22 mouse cellular contexts compared by ENCODE assay signal in the genomic region with DNA sequence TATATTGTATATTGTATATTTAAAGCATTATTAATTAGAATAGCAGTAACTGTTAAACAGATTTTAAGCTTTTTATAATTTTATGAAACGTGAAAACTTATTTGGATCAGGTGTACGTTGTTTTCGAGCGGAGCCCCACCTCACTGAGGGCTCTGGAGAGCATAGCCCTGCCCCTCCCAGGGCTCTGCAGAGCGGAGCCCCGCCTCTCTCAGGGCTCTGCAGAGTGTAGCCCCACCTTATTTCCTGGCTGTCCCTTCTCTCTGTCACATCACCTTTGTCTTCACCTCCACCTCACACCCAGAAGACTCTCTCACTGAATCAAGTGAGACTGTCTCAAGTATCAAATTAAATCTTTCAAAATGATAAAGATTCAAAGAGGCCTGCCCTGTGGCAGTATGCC.
DNase-seq lines count a peak whose midpoint lies in the region; ATAC-seq lines count a peak whose summit lies in the region.
"Had no signal": no experiment of that assay in that cellular context is flagged by ENCODE, and none has a peak within 500 bp of the region (broad histone marks: within the 10 kb centered on the region; RNA-seq: fewer than 3 reads in every experiment).

No protein-coding gene starts in this region.

- no peak overlapping the region for H3K9ac ChIP-seq in kidney, embryonic 15.5 days
- H3K9ac ChIP-seq in neural tube, embryonic 13.5 days: no peak overlapping the region
- H3K9ac ChIP-seq in neural tube, embryonic 15.5 days (replicated peaks): no peak overlapping the region
- H3K9ac ChIP-seq in stomach, embryonic 14.5 days (replicated peaks; ENCODE audit: low read depth, low read length): no peak overlapping the region
- H3K9ac ChIP-seq: embryonic facial prominence, embryonic 12.5 days; forebrain, embryonic 13.5 days; forebrain, postnatal 0 days; hindbrain, embryonic 12.5 days had no signal

- H3K4me3 ChIP-seq in kidney, embryonic 15.5 days (replicated peaks): no peak overlapping the region
- no peak overlapping the region for H3K4me3 ChIP-seq in neural tube, embryonic 13.5 days
- no peak overlapping the region for H3K4me3 ChIP-seq in neural tube, embryonic 15.5 days (replicated peaks)
- H3K4me3 ChIP-seq in stomach, embryonic 14.5 days (ENCODE audit: low read depth, low read length): no peak overlapping the region
- H3K4me3 ChIP-seq: embryonic facial prominence, embryonic 12.5 days; forebrain, embryonic 13.5 days; heart, embryonic 10.5 days; hindbrain, embryonic 12.5 days had no signal

- no peak for DNase-seq in kidney, postnatal 25 days
- no peak for DNase-seq in lung, adult 18-20 months
- DNase-seq: adrenal gland, postnatal 10 days; cerebellum, adult 11 months; cerebellum, adult 8-10 months; cerebellum, postnatal 14 days; embryo, embryonic 11 days; forebrain, postnatal 0 days; gastrocnemius, postnatal 10 days; heart, adult 18-20 months; heart, postnatal 10 days; heart, postnatal 4 days had no signal

- WGBS in kidney, embryonic 15.5 days: 86% methylated on average over 6 of the region's 6 CpGs
- WGBS in neural tube, embryonic 13.5 days: 90% methylated on average over 6 of the region's 6 CpGs
- WGBS in neural tube, embryonic 15.5 days: 95% methylated on average over 6 of the region's 6 CpGs
- 82% methylated on average over 6 of the region's 6 CpGs for WGBS in stomach, embryonic 14.5 days

- H3K27me3 ChIP-seq in kidney, embryonic 15.5 days: no peaks in the 10 kb centered on the region
- no peaks in the 10 kb centered on the region for H3K27me3 ChIP-seq in neural tube, embryonic 13.5 days
- H3K27me3 ChIP-seq in neural tube, embryonic 15.5 days (replicated peaks): no peaks in the 10 kb centered on the region
- no peaks in the 10 kb centered on the region for H3K27me3 ChIP-seq in stomach, embryonic 14.5 days (ENCODE audit: control insufficient read depth, insufficient read depth, low read length)
- H3K27me3 ChIP-seq: embryonic facial prominence, embryonic 12.5 days; forebrain, embryonic 13.5 days; hindbrain, embryonic 12.5 days had no signal

- H3K27ac ChIP-seq in kidney, embryonic 15.5 days: no peak overlapping the region
- no peak overlapping the region for H3K27ac ChIP-seq in neural tube, embryonic 13.5 days (replicated peaks)
- no peak overlapping the region for H3K27ac ChIP-seq in neural tube, embryonic 15.5 days (replicated peaks)
- H3K27ac ChIP-seq in stomach, embryonic 14.5 days (ENCODE audit: low read length): no peak overlapping the region
- H3K27ac ChIP-seq: embryonic facial prominence, embryonic 12.5 days; forebrain, embryonic 13.5 days; heart, embryonic 10.5 days; hindbrain, embryonic 12.5 days had no signal

- H3K4me1 ChIP-seq in kidney, embryonic 15.5 days: peaks cover 12% of the 10 kb centered on the region; the same call in 1 of the 2 replicates
- no peaks in the 10 kb centered on the region for H3K4me1 ChIP-seq in neural tube, embryonic 13.5 days (replicated peaks)
- H3K4me1 ChIP-seq in neural tube, embryonic 15.5 days: no peaks in the 10 kb centered on the region
- no peaks in the 10 kb centered on the region for H3K4me1 ChIP-seq in stomach, embryonic 14.5 days (ENCODE audit: control insufficient read depth, insufficient read depth, low read length)
- H3K4me1 ChIP-seq: heart, embryonic 10.5 days; hindbrain, embryonic 12.5 days had no signal

- ATAC-seq in kidney, embryonic 15.5 days (replicated peaks; ENCODE audit: low FRiP score): 0 out of 2 replicates have a peak, but pooled peaks have one; percentile 45
- ATAC-seq in neural tube, embryonic 13.5 days (ENCODE audit: low read depth): 0 out of 2 replicates have a peak, but pooled peaks have one; percentile 53
- no peak for ATAC-seq in neural tube, embryonic 15.5 days (ENCODE audit: low FRiP score)
- peak; percentile 76; the same call in 1 of the 2 replicates for ATAC-seq in stomach, embryonic 14.5 days (ENCODE audit: insufficient number of reproducible peaks, insufficient read depth, low FRiP score, low read depth)
- ATAC-seq in megakaryocyte, adult 5-6 weeks (ENCODE audit: poor library complexity, severe bottlenecking): no peak
- ATAC-seq: forebrain, embryonic 13.5 days; forebrain, postnatal 0 days; hindbrain, embryonic 16.5 days had no signal

- no peaks in the 10 kb centered on the region for H3K9me3 ChIP-seq in kidney, embryonic 15.5 days (replicated peaks)
- no peaks in the 10 kb centered on the region for H3K9me3 ChIP-seq in neural tube, embryonic 13.5 days
- H3K9me3 ChIP-seq in neural tube, embryonic 15.5 days (replicated peaks): no peaks in the 10 kb centered on the region
- H3K9me3 ChIP-seq in stomach, embryonic 14.5 days (ENCODE audit: control insufficient read depth, low read depth, low read length): no peaks in the 10 kb centered on the region
- H3K9me3 ChIP-seq: embryonic facial prominence, embryonic 12.5 days; forebrain, embryonic 13.5 days; heart, embryonic 10.5 days; hindbrain, embryonic 12.5 days had no signal

- no peaks in the 10 kb centered on the region for H3K36me3 ChIP-seq in kidney, embryonic 15.5 days
- H3K36me3 ChIP-seq in neural tube, embryonic 13.5 days: no peaks in the 10 kb centered on the region
- H3K36me3 ChIP-seq in neural tube, embryonic 15.5 days: no peaks in the 10 kb centered on the region
- H3K36me3 ChIP-seq in stomach, embryonic 14.5 days (ENCODE audit: control insufficient read depth, insufficient read depth, low read length): no peaks in the 10 kb centered on the region
- H3K36me3 ChIP-seq: embryonic facial prominence, embryonic 12.5 days; heart, embryonic 10.5 days; hindbrain, embryonic 12.5 days had no signal

- H3K4me2 ChIP-seq in kidney, embryonic 15.5 days: no peak overlapping the region
- H3K4me2 ChIP-seq in neural tube, embryonic 13.5 days: no peak overlapping the region
- H3K4me2 ChIP-seq in neural tube, embryonic 15.5 days: no peak overlapping the region
- H3K4me2 ChIP-seq in stomach, embryonic 14.5 days (replicated peaks; ENCODE audit: low read depth, low read length): no peak overlapping the region
- H3K4me2 ChIP-seq: embryonic facial prominence, embryonic 12.5 days; forebrain, embryonic 13.5 days; hindbrain, embryonic 12.5 days had no signal

Comparison
In these comparisons a context has a peak if more than half of its experiments do, and no peak if none do; other contexts are left out.
1. ATAC-seq: peak in kidney, embryonic 15.5 days (single experiment), neural tube, embryonic 13.5 days (single experiment) and stomach, embryonic 14.5 days (single experiment); none in neural tube, embryonic 15.5 days (single experiment) and megakaryocyte, adult 5-6 weeks (single experiment).